Mouse (Mus musculus) cortical plate, adult 2 months (tissue): ENCODE results near the gene Ints2. TPM values are rescaled to one million over a fixed set of nuclear protein-coding genes. Genes with fewer than 3 reads are reported as not detected.

ENCODE experiments used
- H3K27ac ChIP-seq: fragments of 200-500 bp; 2 replicates; pipeline ENCODE4 v1.5.1; 2012; ENCODE audit warnings: low read length, control low read depth, inconsistent platforms; ENCODE audit not compliant: insufficient read depth
- H3K4me1 ChIP-seq: fragments of 200-500 bp; 2 replicates; pipeline ENCODE4 v1.6.1; 2011; ENCODE audit warnings: low read length; ENCODE audit not compliant: control insufficient read depth, insufficient read depth
- H3K4me3 ChIP-seq: fragments of 200-500 bp; 2 replicates; pipeline ENCODE4 v1.5.1; 2011; ENCODE audit warnings: mild to moderate bottlenecking, low read length, control low read depth; ENCODE audit not compliant: insufficient read depth
- CTCF ChIP-seq: fragments of 200-500 bp; IDR thresholded peaks from 2 replicates; pipeline ENCODE4 v1.5.1; 2011; ENCODE audit warnings: mild to moderate bottlenecking, control low read depth, low read length; ENCODE audit not compliant: insufficient read depth; ENCODE audit errors: extremely low read depth
- POLR2A ChIP-seq: fragments of 200-500 bp; IDR thresholded peaks from 2 replicates; pipeline ENCODE4 v1.6.1; 2011; ENCODE audit warnings: mild to moderate bottlenecking, low read length, control low read depth; ENCODE audit not compliant: insufficient read depth; ENCODE audit errors: extremely low read depth
- polyA plus RNA-seq: library from polyadenylated mRNA; depleted of rRNA; stranded (reverse); fragments of >200 nt; gene quantifications from 2 replicates; pipeline ENCODE4 v1.2.3, GENCODE M21; 2012; rRNA removed

The Ints2 gene
- polyA plus RNA-seq, 1 experiment = 15.4 TPM

- Histone ChIP-seq H3K4me3 (no peak overlapping the region), H3K27ac (no peak overlapping the region), H3K4me1 (no peaks in the 10 kb centered on the region)
- TF ChIP-seq POLR2A = no peak
- TF ChIP-seq CTCF = no peak
Measured at GRCm38 (mm10) chr11:86175833-86176232, 81.5 kb downstream of the Ints2 start.

- Histone ChIP-seq H3K27ac (no peak overlapping the region), H3K4me3 (no peak overlapping the region), H3K4me1 (no peaks in the 10 kb centered on the region)
- TF ChIP-seq POLR2A = no peak
- peak; percentile 58 for TF ChIP-seq CTCF
Measured at GRCm38 (mm10) chr11:86174173-86174572, 83.2 kb downstream of the Ints2 start.

GRCm38 (mm10) chr11:86170743-86171142, 86.6 kb downstream of the Ints2 start:
- Histone ChIP-seq H3K4me1 (no peaks in the 10 kb centered on the region), H3K27ac (no peak overlapping the region), H3K4me3 (no peak overlapping the region)
- no peak for TF ChIP-seq POLR2A
- TF ChIP-seq CTCF = no peak

Other genes starting within 250 kb of the Ints2 start
- gene Brip1, start 56.4 kb downstream of the Ints2 start, polyA plus RNA-seq = 0.06 and 0.08 TPM in 2 replicates
- 18.1 and 19.8 TPM in 2 replicates for gene Med13, start 100.0 kb upstream of the Ints2 start, polyA plus RNA-seq
- 10.8 and 14.4 TPM in 2 replicates for gene Rnft1, start 227.1 kb upstream of the Ints2 start, polyA plus RNA-seq